Mouse (Mus musculus) E14TG2a.4 (cell line): ENCODE measurements around the gene Dnajc9.

Experiments used
- CTCF ChIP-seq: conservative IDR thresholded peaks from 2 replicates; pipeline ENCODE4 v1.5.1; 2014; ENCODE audit warnings: low read length
- POU5F1 ChIP-seq: IDR thresholded peaks from 2 replicates; pipeline ENCODE4 v1.6.1; 2014; ENCODE audit warnings: low read length, borderline replicate concordance

DNA sequence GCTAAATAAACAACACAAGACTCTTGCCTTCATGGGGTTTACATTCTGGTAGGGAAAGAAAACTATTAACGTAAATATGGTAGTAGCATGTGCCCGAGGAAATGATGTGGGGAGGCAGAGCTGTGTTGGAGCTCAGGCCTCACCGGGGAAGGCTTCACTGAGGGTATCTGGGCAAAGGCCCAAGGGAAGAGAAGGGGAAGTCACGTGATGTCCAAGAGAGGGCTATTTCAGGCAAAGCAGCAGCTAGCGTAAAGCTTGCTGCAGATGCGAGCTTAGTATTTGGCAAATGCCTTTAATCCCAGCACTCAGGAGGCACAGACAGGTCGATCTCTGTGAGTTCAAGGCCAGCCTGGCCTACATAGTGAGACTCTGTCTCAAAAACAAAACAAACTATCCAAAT lies 33.5 kb upstream of the Dnajc9 start:
- TF ChIP-seq POU5F1 (no peak), CTCF (no peak)
